Mouse (Mus musculus) heart, adult 18-20 months (tissue): ENCODE data around the gene Lcat. TPM values are rescaled to one million over a fixed set of nuclear protein-coding genes. Genes with fewer than 3 reads are reported as not detected.

Experiments used
- DNase-seq, 2 experiments: peaks; one replicate each; pipeline ENCODE4 v3.0.0; 2021 to 2022; ENCODE audit warnings: mixed read lengths in 1 of 2
- microRNA-seq, 2 experiments: library from miRNA; unstranded; fragments of <30 nt; microRNA quantifications; one replicate each; pipeline ENCODE4 v1.2.0; 2022
- total RNA-seq, 2 experiments: library from RNA; stranded (reverse); gene quantifications; 2 replicates each; pipeline ENCODE4 v1.2.3; 2021

Gene Lcat
- total RNA-seq, 2 experiments from 2014 or later = 0.49 to 0.57 TPM

DNA sequence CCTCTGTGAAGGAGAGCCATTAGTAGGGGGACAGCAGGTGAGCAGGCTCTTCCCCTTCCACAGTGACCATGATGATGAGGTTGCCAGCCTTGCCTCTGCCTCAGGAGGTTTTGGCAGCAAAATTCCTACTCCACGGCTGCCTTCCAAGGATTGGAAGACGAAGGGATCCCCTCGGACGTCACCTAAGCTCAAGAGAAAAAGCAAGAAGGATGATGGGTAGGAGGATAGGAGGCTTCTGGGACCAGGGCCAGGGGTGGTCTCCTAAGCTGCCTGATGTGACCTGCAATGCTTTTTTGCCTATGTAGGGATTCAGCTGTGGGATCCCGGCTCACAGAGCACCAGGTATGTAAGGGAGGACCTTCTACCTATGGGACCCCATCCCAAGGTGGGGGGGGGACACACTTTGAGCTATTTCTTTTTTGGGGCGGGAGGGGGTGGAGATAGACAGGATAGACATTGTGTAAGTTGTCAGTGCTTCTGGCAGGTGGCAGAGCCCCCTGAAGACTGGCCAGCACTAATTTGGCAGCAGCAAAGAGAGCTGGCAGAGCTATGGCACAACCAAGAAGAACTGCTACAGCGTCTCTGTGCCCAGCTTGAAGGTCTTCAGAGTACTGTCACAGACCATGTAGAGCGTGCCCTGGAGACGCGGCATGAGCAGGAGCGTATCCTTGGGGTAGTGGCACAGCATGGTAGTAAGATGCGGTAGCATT lies 53.3 kb downstream of the Lcat start:
- no peak for DNase-seq

Small RNA genes within 50 kb of the gene (microRNA-seq; reads per million reads assigned to microRNA genes)
- 0.38 to 0.54 reads per million in 2 experiments for gene Mir7074

Other genes with a start within 250 kb of the Lcat start
- 10 to 100 TPM; 11.0 to 12.6 TPM for gene Acd, start 242.3 kb downstream of the Lcat start, total RNA-seq
- gene Pard6a, start 242.2 kb downstream of the Lcat start, total RNA-seq = 1 to 10 TPM; 7.3 to 7.8 TPM
- not detected for gene 4933405L10Rik, start 235.7 kb downstream of the Lcat start, total RNA-seq
- 1 to 10 TPM; 1.3 TPM for gene Enkd1, start 235.2 kb downstream of the Lcat start, total RNA-seq
- gene Gfod2, start 184.7 kb downstream of the Lcat start, total RNA-seq = 1 to 10 TPM; 3.8 to 4.5 TPM
- 10 to 100 TPM; 18.1 to 18.6 TPM for gene Ranbp10, start 116.0 kb downstream of the Lcat start, total RNA-seq
- gene Tsnaxip1, start 115.7 kb downstream of the Lcat start, total RNA-seq = not detected
- gene Cenpt, start 90.1 kb downstream of the Lcat start, total RNA-seq = 1 to 10 TPM; 2.2 to 2.5 TPM
- 10 to 100 TPM; 27.5 to 27.8 TPM for gene Thap11, start 88.2 kb downstream of the Lcat start, total RNA-seq
- 10 to 100 TPM; 27.0 to 43.8 TPM for gene Nutf2, start 82.8 kb downstream of the Lcat start, total RNA-seq
- 10 to 100 TPM; 23.0 to 25.7 TPM for gene Edc4, start 62.5 kb downstream of the Lcat start, total RNA-seq
- gene Nrn1l, start 49.8 kb downstream of the Lcat start, total RNA-seq = 1 to 10 TPM in 1 of 2 experiments, under 1 TPM in 1; 0.77 to 1.0 TPM
- gene Pskh1, start 42.9 kb downstream of the Lcat start, total RNA-seq = 10 to 100 TPM; 15.6 to 18.1 TPM
- not detected for gene Ctrl, start 9.5 kb downstream of the Lcat start, total RNA-seq
- 10 to 100 TPM; 72.5 to 92.1 TPM for gene Psmb10, start 4.9 kb downstream of the Lcat start, total RNA-seq
- 10 to 100 TPM; 27.2 to 38.1 TPM for gene Slc12a4, start 22.7 kb upstream of the Lcat start, total RNA-seq
- not detected for gene Dpep3, start 36.0 kb upstream of the Lcat start, total RNA-seq
- gene Dus2, start 48.0 kb upstream of the Lcat start, total RNA-seq = 10 to 100 TPM in 1 of 2 experiments, 1 to 10 TPM in 1; 8.3 to 10.1 TPM
- gene Dpep2nb, start 62.6 kb upstream of the Lcat start, total RNA-seq = not detected
- gene Ddx28, start 68.5 kb upstream of the Lcat start, total RNA-seq = 10 to 100 TPM; 11.2 to 12.1 TPM
- 10 to 100 TPM; 17.4 to 20.5 TPM for gene Nfatc3, start 115.5 kb upstream of the Lcat start, total RNA-seq
- gene Esrp2, start 193.6 kb upstream of the Lcat start, total RNA-seq = 1 to 10 TPM in 1 of 2 experiments, under 1 TPM in 1; 0.35 to 1.4 TPM
- gene Pla2g15, start 207.0 kb upstream of the Lcat start, total RNA-seq = 1 to 10 TPM; 6.7 to 7.9 TPM
- gene Slc7a6, start 225.5 kb upstream of the Lcat start, total RNA-seq = 10 to 100 TPM in 1 of 2 experiments, 1 to 10 TPM in 1; 8.8 to 11.5 TPM